Mouse (Mus musculus): ENCODE measurements around the gene Atg7.

GRCm38 (mm10) chr6:114817948-114818347 lies 175.1 kb downstream of the Atg7 start:
- TF ChIP-seq CTCF (IDR thresholded peaks at IDR 0.05; ENCODE audit: control insufficient read depth, insufficient read depth, insufficient read length) (no peak), USF1 (IDR thresholded peaks at IDR 0.05; ENCODE audit: low read depth) (no peak), MYOG (IDR thresholded peaks at IDR 0.05; ENCODE audit: control insufficient read depth, extremely low read depth, insufficient read length) (no peak), MAX (IDR thresholded peaks at IDR 0.05) (no peak)

Data from C2C12 (cell line).